In genomic region chr2:4559211-4559882, GRCm38 (mm10) we compare ENCODE assay signal across 8 mouse cellular contexts.
DNase-seq lines count a peak whose midpoint lies in the region; ATAC-seq lines count a peak whose summit lies in the region.

No protein-coding gene starts in this region.

- H3K9me3 ChIP-seq in hindbrain, embryonic 15.5 days: no peaks in the 10 kb centered on the region

- DNase-seq in WW6 (ENCODE audit: low read depth, low spot score): peak; percentile 46
- DNase-seq in cerebellum, postnatal 25 days: peak; percentile 82 to 86
- DNase-seq in frontal cortex, postnatal 36 days (ENCODE audit: low spot score in 2 of 2): peak; percentile 76 to 85
- DNase-seq in left cerebral cortex, adult 11 months (ENCODE audit: low spot score): peak; percentile 62
- peak; percentile 93 for DNase-seq in lung, postnatal 36 days
- DNase-seq in retina, postnatal 1 day: peak; percentile 87
- DNase-seq in thymus, postnatal 4 days: peak; percentile 69

- ATAC-seq in hindbrain, embryonic 15.5 days (ENCODE audit: low FRiP score, low read depth): peak; percentile 85

- H3K27me3 ChIP-seq in hindbrain, embryonic 15.5 days: no peaks in the 10 kb centered on the region

- peak overlapping the region; percentile 35 for H3K4me3 ChIP-seq in hindbrain, embryonic 15.5 days

- peak overlapping the region; percentile 82 for H3K27ac ChIP-seq in hindbrain, embryonic 15.5 days (replicated peaks)

- WGBS in hindbrain, embryonic 15.5 days: under 1% methylated on average over 27 of the region's 27 CpGs

- peaks cover 57% of the 10 kb centered on the region for H3K4me1 ChIP-seq in hindbrain, embryonic 15.5 days (replicated peaks)

- peak overlapping the region; percentile 63 for H3K4me2 ChIP-seq in hindbrain, embryonic 15.5 days

- H3K36me3 ChIP-seq in hindbrain, embryonic 15.5 days: no peaks in the 10 kb centered on the region

- peak overlapping the region; percentile 32 for H3K9ac ChIP-seq in hindbrain, embryonic 15.5 days

Comparison
In these comparisons a context has a peak if more than half of its experiments do, and no peak if none do; other contexts are left out.
1. Peak in every context shown above with its lines: DNase-seq, ATAC-seq, H3K4me3 ChIP-seq and H3K27ac ChIP-seq.